In genomic region chr4:132292988-132293387, GRCm38 (mm10) we compare ENCODE assay signal across 9 mouse cellular contexts. TPM values are rescaled to one million over a fixed set of nuclear protein-coding genes. Genes with fewer than 3 reads are reported as not detected.
DNase-seq lines count a peak whose midpoint lies in the region; ATAC-seq lines count a peak whose summit lies in the region.
"Had no signal": no experiment of that assay in that cellular context is flagged by ENCODE, and none has a peak within 500 bp of the region (broad histone marks: within the 10 kb centered on the region; RNA-seq: fewer than 3 reads in every experiment).

No protein-coding gene starts in this region.

- H3K4me1 ChIP-seq in embryonic facial prominence, embryonic 10.5 days, result no peaks in the 10 kb centered on the region
- H3K4me1 ChIP-seq: embryonic facial prominence, embryonic 12.5 days had no signal

- peaks cover 62% of the 10 kb centered on the region for H3K36me3 ChIP-seq in embryonic facial prominence, embryonic 10.5 days (replicated peaks)

- no peaks in the 10 kb centered on the region for H3K27me3 ChIP-seq in embryonic facial prominence, embryonic 10.5 days (replicated peaks; ENCODE audit: low read depth, poor library complexity, severe bottlenecking)
- H3K27me3 ChIP-seq: embryonic facial prominence, embryonic 12.5 days had no signal

- 46% methylated on average over 4 of the region's 4 CpGs for WGBS in embryonic facial prominence, embryonic 10.5 days

- H3K4me3 ChIP-seq in embryonic facial prominence, embryonic 10.5 days, result no peak overlapping the region
- H3K4me3 ChIP-seq: embryonic facial prominence, embryonic 12.5 days had no signal

- no peak overlapping the region for H3K27ac ChIP-seq in embryonic facial prominence, embryonic 10.5 days (replicated peaks)
- H3K27ac ChIP-seq: embryonic facial prominence, embryonic 12.5 days had no signal

- no peak for ATAC-seq in cerebellum, adult (ENCODE audit: insufficient number of reproducible peaks, low FRiP score, low TSS enrichment)

- no peaks in the 10 kb centered on the region for H3K9me3 ChIP-seq in embryonic facial prominence, embryonic 10.5 days
- H3K9me3 ChIP-seq: embryonic facial prominence, embryonic 12.5 days had no signal

- peak; percentile 54 to 57 for DNase-seq in cerebellum, postnatal 10 days
- DNase-seq in layer of hippocampus, adult 11-12 months (ENCODE audit: low spot score), result peak; percentile 56
- DNase-seq in layer of hippocampus, postnatal 36 days, result no peak
- peak; percentile 42 for DNase-seq in 416B (ENCODE audit: low read depth)
- peak; percentile 42 for DNase-seq in embryonic facial prominence, embryonic 10.5 days (ENCODE audit: low spot score)
- peak; percentile 84 for DNase-seq in testis, postnatal 10 days (ENCODE audit: low spot score)
- DNase-seq in urinary bladder, postnatal 36 days (ENCODE audit: low spot score in 2 of 2), result no peak

RNA-seq across cellular contexts. Expression of gene Rab42, which starts 10.2 kb away (rescaled TPM):
- total RNA-seq in layer of hippocampus, postnatal 36 days (2021), result 1 to 10 TPM; 1.2 to 2.6 TPM
- polyA plus RNA-seq in embryonic facial prominence, embryonic 10.5 days (2016; fragmentation: Nextera tagmentation; extraction: Ambion mirVana), result 1.3 and 1.8 TPM in 2 replicates

RNA-seq across cellular contexts. Expression of gene Taf12, which starts 18.8 kb away (rescaled TPM):
- total RNA-seq in layer of hippocampus, postnatal 36 days (2021), result 10 to 100 TPM; 23.6 to 23.7 TPM
- 58.8 and 59.3 TPM in 2 replicates for polyA plus RNA-seq in embryonic facial prominence, embryonic 10.5 days (2016; fragmentation: Nextera tagmentation; extraction: Ambion mirVana)

RNA-seq across cellular contexts. Expression of gene Gmeb1, which starts 31.6 kb away (rescaled TPM):
- 10 to 100 TPM; 21.3 to 24.7 TPM for total RNA-seq in layer of hippocampus, postnatal 36 days (2021)
- polyA plus RNA-seq in embryonic facial prominence, embryonic 10.5 days (2016; fragmentation: Nextera tagmentation; extraction: Ambion mirVana), result 46.2 and 46.5 TPM in 2 replicates

RNA-seq across cellular contexts. Expression of gene Trnau1ap, which starts 36.4 kb away (rescaled TPM):
- total RNA-seq in layer of hippocampus, postnatal 36 days (2021), result 10 to 100 TPM; 18.6 to 19.6 TPM
- polyA plus RNA-seq in embryonic facial prominence, embryonic 10.5 days (2016; fragmentation: Nextera tagmentation; extraction: Ambion mirVana), result 83.5 and 83.8 TPM in 2 replicates

Comparison
In these comparisons a context has a peak if more than half of its experiments do, and no peak if none do; other contexts are left out.
1. DNase-seq: peak in cerebellum, postnatal 10 days (2 of 2), layer of hippocampus, adult 11-12 months (single experiment), 416B (single experiment), embryonic facial prominence, embryonic 10.5 days (single experiment) and testis, postnatal 10 days (single experiment); none in layer of hippocampus, postnatal 36 days (0 of 2) and urinary bladder, postnatal 36 days (0 of 2).